Mouse (Mus musculus) cerebellum, adult 2 months (tissue): ENCODE results near the gene Creb3l2. TPM values are rescaled to one million over a fixed set of nuclear protein-coding genes. Genes with fewer than 3 reads are reported as not detected.

Source experiments
- DNase-seq, 2 experiments: peaks; one replicate each; pipeline ENCODE4 v3.0.0; 2021
- H3K27ac ChIP-seq: fragments of 200-500 bp; 2 replicates; pipeline ENCODE4 v1.5.1; 2012; ENCODE audit warnings: low read length, control low read depth, inconsistent platforms; ENCODE audit not compliant: insufficient read depth
- H3K27me3 ChIP-seq: fragments of 200-500 bp; 2 replicates; pipeline ENCODE4 v1.6.1; 2012; ENCODE audit warnings: inconsistent platforms, mild to moderate bottlenecking, low read length, moderate library complexity; ENCODE audit not compliant: control insufficient read depth, insufficient read depth
- H3K4me1 ChIP-seq: fragments of 200-500 bp; 2 replicates; pipeline ENCODE4 v1.6.1; 2011; ENCODE audit warnings: low read length; ENCODE audit not compliant: control insufficient read depth, insufficient read depth
- H3K4me3 ChIP-seq: fragments of 200-500 bp; replicated peaks from 2 replicates; pipeline ENCODE3; 2011; ENCODE audit warnings: mild to moderate bottlenecking, low read depth, low read length, control low read depth; ENCODE audit not compliant: insufficient read depth
- CTCF ChIP-seq: fragments of 200-500 bp; IDR thresholded peaks from 2 replicates; pipeline ENCODE4 v1.5.1; 2011; ENCODE audit warnings: low read depth, mild to moderate bottlenecking, control low read depth, low read length, moderate library complexity, borderline replicate concordance; ENCODE audit not compliant: insufficient read depth
- POLR2A ChIP-seq: fragments of 200-500 bp; IDR thresholded peaks from 2 replicates; pipeline ENCODE4 v1.6.1; 2011; ENCODE audit warnings: low read length, control low read depth, borderline replicate concordance; ENCODE audit not compliant: insufficient read depth
- WGBS: fragments of 180-500 bp; shearing (Covaris S2); methylation state at CpG from one replicate; pipeline ENCODE4 v1.1.7; 2018; 5-methylcytosine and 5-hydroxymethylcytosine counted together
- polyA plus RNA-seq: library from polyadenylated mRNA; depleted of rRNA; stranded (reverse); fragments of >200 nt; gene quantifications from 2 replicates; pipeline ENCODE4 v1.2.3, GENCODE M21; 2012

Gene Creb3l2
- polyA plus RNA-seq, 1 experiment: 5.4 TPM

- no peak overlapping the region for H3K27ac ChIP-seq
- WGBS: 30% methylated on average over 7 of the region's 7 CpGs
Observed at GRCm38 (mm10) chr6:37336381-37336780, 105.6 kb downstream of the Creb3l2 start.

GRCm38 (mm10) chr6:37332846-37333245, 109.1 kb downstream of the Creb3l2 start:
- 81% methylated on average over 10 of the region's 10 CpGs for WGBS
- H3K27me3 ChIP-seq: no peaks in the 10 kb centered on the region
- no peak overlapping the region for H3K27ac ChIP-seq
- H3K4me1 ChIP-seq: no peaks in the 10 kb centered on the region
- no peak for DNase-seq
- TF ChIP-seq CTCF: no peak
- TF ChIP-seq POLR2A: no peak
- no peak overlapping the region for H3K4me3 ChIP-seq

More at GRCm38 (mm10) chr6:37336381-37336780, 105.6 kb downstream of the Creb3l2 start:
- no peak for DNase-seq
- H3K4me3 ChIP-seq: no peak overlapping the region
- TF ChIP-seq POLR2A: no peak
- TF ChIP-seq CTCF: no peak
- no peaks in the 10 kb centered on the region for H3K27me3 ChIP-seq
- H3K4me1 ChIP-seq: no peaks in the 10 kb centered on the region

GRCm38 (mm10) chr6:37329901-37330864, 111.8 kb downstream of the Creb3l2 start:
- DNase-seq: no peak
- WGBS: 55% methylated on average over 5 of the region's 5 CpGs
- 0 out of 2 replicates have a peak, but pooled peaks cover 4% of the 10 kb centered on the region for H3K4me1 ChIP-seq
- H3K27ac ChIP-seq: no peak overlapping the region
- no peaks in the 10 kb centered on the region for H3K27me3 ChIP-seq
- TF ChIP-seq POLR2A (no peak), CTCF (no peak)
- H3K4me3 ChIP-seq: no peak overlapping the region

- WGBS: 88% methylated on average over 3 of the region's 3 CpGs
- Histone ChIP-seq H3K4me1 (0 out of 2 replicates have a peak, but pooled peaks cover 4% of the 10 kb centered on the region), H3K27me3 (no peaks in the 10 kb centered on the region), H3K4me3 (no peak overlapping the region), H3K27ac (no peak overlapping the region)
- no peak for TF ChIP-seq POLR2A
- TF ChIP-seq CTCF: no peak
- DNase-seq: no peak
Observed at GRCm38 (mm10) chr6:37329376-37329775, 112.6 kb downstream of the Creb3l2 start.

GRCm38 (mm10) chr6:37328671-37329070, 113.3 kb downstream of the Creb3l2 start:
- Histone ChIP-seq H3K4me1 (0 out of 2 replicates have a peak, but pooled peaks cover 4% of the 10 kb centered on the region), H3K27ac (no peak overlapping the region), H3K27me3 (no peaks in the 10 kb centered on the region), H3K4me3 (no peak overlapping the region)
- DNase-seq: no peak
- WGBS: 43% methylated on average over 7 of the region's 7 CpGs
- TF ChIP-seq CTCF: no peak
- TF ChIP-seq POLR2A: no peak

GRCm38 (mm10) chr6:37327519-37327918, 114.4 kb downstream of the Creb3l2 start:
- WGBS: 81% methylated on average over 6 of the region's 6 CpGs
- Histone ChIP-seq H3K4me3 (no peak overlapping the region), H3K27me3 (no peaks in the 10 kb centered on the region), H3K27ac (no peak overlapping the region), H3K4me1 (0 out of 2 replicates have a peak, but pooled peaks cover 4% of the 10 kb centered on the region)
- TF ChIP-seq CTCF: no peak
- TF ChIP-seq POLR2A: no peak
- DNase-seq: no peak

GRCm38 (mm10) chr6:37326603-37326955, 115.4 kb downstream of the Creb3l2 start:
- DNase-seq: peak in 1 of 2 experiments; percentile 35
- Histone ChIP-seq H3K4me1 (0 out of 2 replicates have a peak, but pooled peaks cover 4% of the 10 kb centered on the region), H3K4me3 (no peak overlapping the region), H3K27ac (no peak overlapping the region), H3K27me3 (no peaks in the 10 kb centered on the region)
- TF ChIP-seq CTCF: no peak
- no peak for TF ChIP-seq POLR2A
- 19% methylated on average over 8 of the region's 8 CpGs for whole genome bisulfite sequencing

- Histone ChIP-seq H3K4me3 (no peak overlapping the region), H3K27me3 (no peaks in the 10 kb centered on the region), H3K4me1 (0 out of 2 replicates have a peak, but pooled peaks cover 4% of the 10 kb centered on the region), H3K27ac (no peak overlapping the region)
- WGBS: 81% methylated on average over 9 of the region's 9 CpGs
- TF ChIP-seq CTCF (no peak), POLR2A (no peak)
- DNase-seq: peak in 1 of 2 experiments; percentile 36
Observed at GRCm38 (mm10) chr6:37325906-37326602, 115.9 kb downstream of the Creb3l2 start.
